Mouse (Mus musculus) thymus, adult 2 months (tissue): Measurements from ENCODE around the gene Aadat.

Experiments used
- CTCF ChIP-seq: fragments of 200-500 bp; IDR thresholded peaks from 2 replicates; pipeline ENCODE4 v1.5.1; 2012; ENCODE audit warnings: mild to moderate bottlenecking, control low read depth, low read length, moderate library complexity, borderline replicate concordance; ENCODE audit not compliant: control insufficient read depth, poor library complexity, insufficient read depth; ENCODE audit errors: extremely low read depth
- POLR2A ChIP-seq: fragments of 200-500 bp; IDR thresholded peaks from 2 replicates; pipeline ENCODE4 v1.6.1; 2012; ENCODE audit warnings: mild to moderate bottlenecking, low read length, control low read depth, moderate library complexity; ENCODE audit not compliant: control insufficient read depth, poor library complexity, insufficient read depth; ENCODE audit errors: extremely low read depth

DNA sequence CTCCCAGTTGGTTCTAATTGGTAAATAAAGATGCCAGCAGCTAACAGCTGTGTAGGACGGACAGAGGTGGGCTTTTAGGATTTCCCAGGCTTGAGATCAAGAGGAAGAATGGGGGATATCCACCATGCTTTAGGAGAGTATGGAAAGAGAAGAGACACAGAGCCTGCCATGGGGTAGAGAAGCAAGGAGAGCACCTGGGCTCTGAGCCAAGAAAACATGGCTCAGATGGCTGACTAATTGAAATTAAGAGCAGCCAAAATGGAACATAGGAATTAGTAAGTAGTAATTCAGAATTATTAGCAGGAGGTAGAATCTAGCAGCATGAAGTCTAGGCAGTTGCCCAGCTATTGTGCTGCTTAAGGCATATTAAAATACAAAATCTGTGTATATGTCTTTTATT, 71.5 kb downstream of the Aadat start:
- TF ChIP-seq CTCF, result no peak
- TF ChIP-seq POLR2A, result no peak
